Mouse (Mus musculus): ENCODE measurements around the gene A730015C16Rik.

DNA sequence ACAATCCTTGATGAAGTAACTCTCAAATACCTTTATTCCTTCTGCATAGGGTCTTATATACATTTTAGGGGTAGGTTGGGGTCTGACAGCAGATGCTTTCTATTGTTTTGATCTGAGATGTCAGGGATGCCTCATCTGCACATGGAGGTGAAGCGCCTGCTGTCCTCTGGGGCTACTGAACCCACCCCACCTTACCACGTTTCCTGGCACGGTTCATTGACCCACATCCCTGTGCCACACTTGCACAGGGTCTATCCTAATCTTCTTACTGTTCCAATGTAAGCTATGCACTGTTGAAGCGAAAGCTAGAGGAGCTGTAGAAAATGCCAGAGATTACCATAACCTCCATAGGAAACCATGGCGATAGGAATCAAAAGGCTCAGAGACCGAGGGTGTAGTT, 36.9 kb downstream of the A730015C16Rik start:
- no peak for TF ChIP-seq CTCF (IDR thresholded peaks at IDR 0.05; ENCODE audit: control insufficient read depth, insufficient read depth, insufficient replicate concordance, low read depth, low read length)
- TF ChIP-seq POLR2A (IDR thresholded peaks at IDR 0.05; ENCODE audit: control insufficient read depth, low read depth, low read length): no peak
